Mouse (Mus musculus) neural tube, embryonic 14.5 days (tissue): ENCODE data around the gene Dclre1c. TPM values are rescaled to one million over a fixed set of nuclear protein-coding genes. Genes with fewer than 3 reads are reported as not detected.
"Not testable (repeated sequence)": the region's sequence is repeated elsewhere in the genome, so short reads cannot be mapped to it uniquely, and the experiment has no call there.

Experiments
- ATAC-seq: fragments of 200-750 bp; cut with Nextera tagmentation; 2 replicates; pipeline ENCODE4 v1.8.0; 2017; ENCODE audit warnings: low read depth, mild to moderate bottlenecking, moderate TSS enrichment, moderate library complexity
- H3K27ac ChIP-seq: fragments of 300-500 bp; sonication (generic); 2 replicates; pipeline ENCODE4 v1.5.1; 2014; ENCODE audit warnings: low read depth, mild to moderate bottlenecking, control low read depth, low read length, moderate library complexity, mixed read lengths
- H3K27me3 ChIP-seq: fragments of 300-500 bp; sonication (generic); 2 replicates; pipeline ENCODE4 v1.6.1; 2014; ENCODE audit warnings: low read length; ENCODE audit not compliant: control insufficient read depth, insufficient read depth
- H3K36me3 ChIP-seq: fragments of 300-500 bp; sonication (generic); 2 replicates; pipeline ENCODE4 v1.6.1; 2014; ENCODE audit warnings: low read length, mixed read lengths; ENCODE audit not compliant: control insufficient read depth, insufficient read depth
- H3K4me1 ChIP-seq: fragments of 300-500 bp; sonication (generic); 2 replicates; pipeline ENCODE4 v1.6.1; 2014; ENCODE audit warnings: low read length; ENCODE audit not compliant: control insufficient read depth, insufficient read depth
- H3K4me2 ChIP-seq: fragments of 300-500 bp; sonication (generic); 2 replicates; pipeline ENCODE4 v1.6.1; 2014; ENCODE audit warnings: mild to moderate bottlenecking, low read depth, low read length, control low read depth
- H3K4me3 ChIP-seq: fragments of 300-500 bp; sonication (generic); 2 replicates; pipeline ENCODE4 v1.5.1; 2014; ENCODE audit warnings: low read depth, low read length, control low read depth, mixed read lengths
- H3K9ac ChIP-seq: fragments of 300-500 bp; sonication (generic); replicated peaks from 2 replicates; pipeline ENCODE4 v1.6.1; 2014; ENCODE audit warnings: low read depth, mild to moderate bottlenecking, control low read depth, low read length, mixed read lengths
- H3K9me3 ChIP-seq: fragments of 300-500 bp; sonication (generic); 2 replicates; pipeline ENCODE4 v1.6.1; 2016; ENCODE audit warnings: low read length; ENCODE audit not compliant: control insufficient read depth
- WGBS: fragments of 180-500 bp; shearing (Covaris S2); extraction: QIAGEN DNeasy Blood & Tissue Kit; methylation state at CpG from one replicate; pipeline ENCODE4 v1.1.7; 2014; 5-methylcytosine and 5-hydroxymethylcytosine counted together
- polyA plus RNA-seq: library from polyadenylated mRNA; unstranded; fragments of >200 nt; fragmentation: Nextera tagmentation; extraction: Ambion mirVana; gene quantifications from 2 replicates; pipeline ENCODE4 v1.2.1, GENCODE M21; 2014

Gene Dclre1c
- polyA plus RNA-seq = 8.7 and 9.8 TPM in 2 replicates

GRCm38 (mm10) chr2:3423841-3424578, at the start of gene Dclre1c:
TSS of gene Dclre1c (plus strand) at chr2:3424131.
- Histone ChIP-seq H3K9ac (peak within 1 kb of the TSS; percentile 61), H3K27ac (no peak within 1 kb of the TSS), H3K4me1 (peaks cover 5% of the 10 kb centered on the region; the same call in 1 of the 2 replicates), H3K36me3 (no peaks in the 10 kb centered on the region), H3K4me3 (peak within 1 kb of the TSS; percentile 63), H3K4me2 (peak within 1 kb of the TSS; percentile 94), H3K27me3 (no peaks in the 10 kb centered on the region), H3K9me3 (no peaks in the 10 kb centered on the region)
- ATAC-seq = peak; percentile 99
- 2% methylated on average over 29 of the region's 29 CpGs for WGBS

GRCm38 (mm10) chr2:3387105-3387860, 36.6 kb upstream of the Dclre1c start:
- H3K4me2 ChIP-seq = no peak overlapping the region
- H3K36me3 ChIP-seq = no peaks in the 10 kb centered on the region
- no peaks in the 10 kb centered on the region for H3K27me3 ChIP-seq
- H3K4me3 ChIP-seq = no peak overlapping the region
- WGBS = 82% methylated on average over 6 of the region's 6 CpGs
- no peaks in the 10 kb centered on the region for H3K4me1 ChIP-seq
- H3K27ac ChIP-seq = no peak overlapping the region
- no peaks in the 10 kb centered on the region for H3K9me3 ChIP-seq
- no peak overlapping the region for H3K9ac ChIP-seq
- ATAC-seq = no peak

- WGBS = 68% methylated on average over 2 of the region's 2 CpGs
- Histone ChIP-seq H3K9me3 (no peaks in the 10 kb centered on the region), H3K4me3 (no peak overlapping the region), H3K27ac (no peak overlapping the region), H3K36me3 (no peaks in the 10 kb centered on the region), H3K4me2 (no peak overlapping the region), H3K4me1 (no peaks in the 10 kb centered on the region), H3K9ac (no peak overlapping the region), H3K27me3 (no peaks in the 10 kb centered on the region)
- ATAC-seq = no peak
Measured at GRCm38 (mm10) chr2:3391945-3392344, 32.0 kb upstream of the Dclre1c start.

- not testable (repeated sequence) for H3K9ac ChIP-seq, H3K4me2 ChIP-seq, H3K36me3 ChIP-seq, H3K27me3 ChIP-seq, H3K4me1 ChIP-seq, H3K4me3 ChIP-seq, H3K9me3 ChIP-seq, ATAC-seq, H3K27ac ChIP-seq
- WGBS = 74% methylated on average over 10 of the region's 10 CpGs
Measured at GRCm38 (mm10) chr2:3397110-3397509, 26.8 kb upstream of the Dclre1c start, which contains the start of gene Olah. TSS of gene Olah (minus strand) at chr2:3397210.

- H3K27me3 ChIP-seq = no peaks in the 10 kb centered on the region
- no peaks in the 10 kb centered on the region for H3K36me3 ChIP-seq
- no peaks in the 10 kb centered on the region for H3K9me3 ChIP-seq
- no peak overlapping the region for H3K27ac ChIP-seq
- no peaks in the 10 kb centered on the region for H3K4me1 ChIP-seq
- no peak overlapping the region for H3K4me2 ChIP-seq
- H3K4me3 ChIP-seq = no peak overlapping the region
- no peak for ATAC-seq
- WGBS = 90% methylated on average over 4 of the region's 4 CpGs
- no peak overlapping the region for H3K9ac ChIP-seq
Measured at GRCm38 (mm10) chr2:3405981-3406380, 17.9 kb upstream of the Dclre1c start.

GRCm38 (mm10) chr2:3407756-3408155, 16.2 kb upstream of the Dclre1c start:
- Histone ChIP-seq H3K27me3 (no peaks in the 10 kb centered on the region), H3K9ac (no peak overlapping the region), H3K4me3 (no peak overlapping the region), H3K27ac (no peak overlapping the region), H3K4me2 (no peak overlapping the region), H3K4me1 (no peaks in the 10 kb centered on the region), H3K36me3 (no peaks in the 10 kb centered on the region), H3K9me3 (no peaks in the 10 kb centered on the region)
- 79% methylated on average over 7 of the region's 7 CpGs for WGBS
- no peak for ATAC-seq

- 0 out of 2 replicates have a peak, but pooled peaks cover 3% of the 10 kb centered on the region for H3K4me1 ChIP-seq
- no peak overlapping the region for H3K4me3 ChIP-seq
- H3K36me3 ChIP-seq = no peaks in the 10 kb centered on the region
- no peak overlapping the region for H3K4me2 ChIP-seq
- ATAC-seq = no peak
- no peaks in the 10 kb centered on the region for H3K27me3 ChIP-seq
- no peak overlapping the region for H3K9ac ChIP-seq
- no peaks in the 10 kb centered on the region for H3K9me3 ChIP-seq
- H3K27ac ChIP-seq = no peak overlapping the region
- 36% methylated on average over 4 of the region's 4 CpGs for WGBS
Measured at GRCm38 (mm10) chr2:3414241-3414640, 9.7 kb upstream of the Dclre1c start.

- no peak overlapping the region for H3K4me3 ChIP-seq
- 59% methylated on average over 1 of the region's 1 CpGs for WGBS
- no peak overlapping the region for H3K27ac ChIP-seq
- no peak overlapping the region for H3K9ac ChIP-seq
- no peaks in the 10 kb centered on the region for H3K36me3 ChIP-seq
- no peak overlapping the region for H3K4me2 ChIP-seq
- H3K27me3 ChIP-seq = no peaks in the 10 kb centered on the region
- ATAC-seq = no peak
- H3K4me1 ChIP-seq = 0 out of 2 replicates have a peak, but pooled peaks cover 3% of the 10 kb centered on the region
- H3K9me3 ChIP-seq = no peaks in the 10 kb centered on the region
Measured at GRCm38 (mm10) chr2:3415676-3416075, 8.3 kb upstream of the Dclre1c start.

GRCm38 (mm10) chr2:3418883-3419431, 5.0 kb upstream of the Dclre1c start:
- H3K9ac ChIP-seq = peak overlapping the region; percentile 50
- under 1% methylated on average over 38 of the region's 38 CpGs for whole genome bisulfite sequencing
- H3K4me2 ChIP-seq = peak overlapping the region; percentile 64
- H3K27ac ChIP-seq = no peak overlapping the region
- 0 out of 2 replicates have a peak, but pooled peaks cover 3% of the 10 kb centered on the region for H3K4me1 ChIP-seq
- no peaks in the 10 kb centered on the region for H3K27me3 ChIP-seq
- H3K9me3 ChIP-seq = no peaks in the 10 kb centered on the region
- no peaks in the 10 kb centered on the region for H3K36me3 ChIP-seq
- peak; percentile 94 for ATAC-seq
- peak overlapping the region; percentile 50 for H3K4me3 ChIP-seq
